Mouse (Mus musculus) hindbrain, embryonic 14.5 days (tissue): ENCODE data around the gene Rtbdn. TPM values are rescaled to one million over a fixed set of nuclear protein-coding genes. Genes with fewer than 3 reads are reported as not detected.
A peak's percentile ranks its signal among the peaks of the same experiment; 100 is the strongest.

ENCODE experiments used
- ATAC-seq: fragments of 200-750 bp; cut with Nextera tagmentation; 2 replicates; pipeline ENCODE4 v1.8.0; 2017; ENCODE audit warnings: moderate number of reproducible peaks, mild to moderate bottlenecking, moderate TSS enrichment, moderate library complexity; ENCODE audit not compliant: low FRiP score
- DNase-seq: peaks from one replicate; pipeline ENCODE4 v3.0.0-alpha.2; 2015; ENCODE audit warnings: low spot score
- H3K27ac ChIP-seq: fragments of 300-500 bp; sonication (generic); 2 replicates; pipeline ENCODE4 v1.5.1; 2014; ENCODE audit warnings: mild to moderate bottlenecking, moderate library complexity
- H3K27me3 ChIP-seq: fragments of 300-500 bp; sonication (generic); 2 replicates; pipeline ENCODE4 v1.6.1; 2014; ENCODE audit warnings: mild to moderate bottlenecking, low read length, mixed read lengths; ENCODE audit not compliant: control insufficient read depth, insufficient read depth
- H3K36me3 ChIP-seq: fragments of 300-500 bp; sonication (generic); replicated peaks from 2 replicates; pipeline ENCODE4 v1.6.1; 2014; ENCODE audit not compliant: control insufficient read depth, insufficient read depth
- H3K4me1 ChIP-seq: fragments of 300-500 bp; sonication (generic); replicated peaks from 2 replicates; pipeline ENCODE4 v1.6.1; 2014; ENCODE audit warnings: antibody characterized with exemption, low read length, mixed read lengths; ENCODE audit not compliant: control insufficient read depth, insufficient read depth
- H3K4me2 ChIP-seq: fragments of 300-500 bp; sonication (generic); replicated peaks from 2 replicates; pipeline ENCODE4 v1.6.1; 2014; ENCODE audit warnings: mild to moderate bottlenecking, moderate library complexity
- H3K4me3 ChIP-seq: fragments of 300-500 bp; sonication (generic); replicated peaks from 2 replicates; pipeline ENCODE4 v1.5.1; 2014; ENCODE audit warnings: mild to moderate bottlenecking, low read length
- H3K9ac ChIP-seq: fragments of 300-500 bp; sonication (generic); 2 replicates; pipeline ENCODE4 v1.6.1; 2014
- H3K9me3 ChIP-seq: fragments of 300-500 bp; sonication (generic); 2 replicates; pipeline ENCODE4 v1.6.1; 2016; ENCODE audit warnings: low read length; ENCODE audit not compliant: control insufficient read depth
- WGBS: fragments of 180-500 bp; shearing (Covaris S2); extraction: QIAGEN DNeasy Blood & Tissue Kit; methylation state at CpG from one replicate; pipeline ENCODE4 v1.1.7; 2014; 5-methylcytosine and 5-hydroxymethylcytosine counted together
- polyA plus RNA-seq: library from polyadenylated mRNA; unstranded; fragments of >200 nt; fragmentation: Nextera tagmentation; extraction: Ambion mirVana; gene quantifications from 2 replicates; pipeline ENCODE4 v1.2.1, GENCODE M21; 2014

Gene Rtbdn
- polyA plus RNA-seq, 1 experiment from 2014 or later, result 1.8 TPM

- peaks cover 13% of the 10 kb centered on the region for H3K27me3 ChIP-seq
- H3K36me3 ChIP-seq, result peaks cover 30% of the 10 kb centered on the region
- ATAC-seq, result peak; percentile 71
- H3K27ac ChIP-seq, result peak overlapping the region; percentile 98
- H3K9me3 ChIP-seq, result no peaks in the 10 kb centered on the region
- peak overlapping the region; percentile 90 for H3K4me2 ChIP-seq
- peak overlapping the region; percentile 81 for H3K4me3 ChIP-seq
- DNase-seq, result peak; percentile 86
- peaks cover 30% of the 10 kb centered on the region for H3K4me1 ChIP-seq
- H3K9ac ChIP-seq, result peak overlapping the region; percentile 95
- under 1% methylated on average over 15 of the region's 15 CpGs for WGBS
Measured at GRCm38 (mm10) chr8:84934860-84935259, 11.9 kb upstream of the Rtbdn start.

DNA sequence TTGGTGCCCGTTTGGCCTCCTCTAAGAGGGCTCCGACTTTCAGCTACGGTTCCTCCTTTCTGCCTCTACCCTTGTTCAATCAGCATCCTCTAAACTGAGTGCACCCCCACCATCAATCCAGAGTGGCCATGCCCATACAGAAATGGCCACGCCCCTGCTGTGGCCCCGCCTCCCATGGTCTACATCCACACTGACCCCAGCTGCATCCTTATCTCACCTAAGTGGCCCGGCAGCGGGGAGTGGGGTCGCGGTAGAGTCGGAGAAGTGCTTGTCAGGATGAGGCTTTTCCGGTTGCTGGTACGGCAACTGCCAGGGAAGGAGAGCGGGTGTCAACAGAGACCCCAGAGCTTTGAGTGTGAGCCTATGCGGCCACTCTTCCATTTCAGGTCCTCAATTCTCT, 11.3 kb upstream of the Rtbdn start:
- WGBS, result 4% methylated on average over 14 of the region's 14 CpGs
- ATAC-seq, result 0 out of 2 replicates have a peak, but pooled peaks have one; percentile 5
- no peak for DNase-seq
- Histone ChIP-seq H3K4me2 (peak overlapping the region; percentile 90), H3K9me3 (no peaks in the 10 kb centered on the region), H3K27ac (peak overlapping the region; percentile 98), H3K27me3 (peaks cover 13% of the 10 kb centered on the region), H3K4me3 (peak overlapping the region; percentile 81), H3K4me1 (peaks cover 30% of the 10 kb centered on the region), H3K9ac (peak overlapping the region; percentile 95), H3K36me3 (peaks cover 24% of the 10 kb centered on the region)

DNA sequence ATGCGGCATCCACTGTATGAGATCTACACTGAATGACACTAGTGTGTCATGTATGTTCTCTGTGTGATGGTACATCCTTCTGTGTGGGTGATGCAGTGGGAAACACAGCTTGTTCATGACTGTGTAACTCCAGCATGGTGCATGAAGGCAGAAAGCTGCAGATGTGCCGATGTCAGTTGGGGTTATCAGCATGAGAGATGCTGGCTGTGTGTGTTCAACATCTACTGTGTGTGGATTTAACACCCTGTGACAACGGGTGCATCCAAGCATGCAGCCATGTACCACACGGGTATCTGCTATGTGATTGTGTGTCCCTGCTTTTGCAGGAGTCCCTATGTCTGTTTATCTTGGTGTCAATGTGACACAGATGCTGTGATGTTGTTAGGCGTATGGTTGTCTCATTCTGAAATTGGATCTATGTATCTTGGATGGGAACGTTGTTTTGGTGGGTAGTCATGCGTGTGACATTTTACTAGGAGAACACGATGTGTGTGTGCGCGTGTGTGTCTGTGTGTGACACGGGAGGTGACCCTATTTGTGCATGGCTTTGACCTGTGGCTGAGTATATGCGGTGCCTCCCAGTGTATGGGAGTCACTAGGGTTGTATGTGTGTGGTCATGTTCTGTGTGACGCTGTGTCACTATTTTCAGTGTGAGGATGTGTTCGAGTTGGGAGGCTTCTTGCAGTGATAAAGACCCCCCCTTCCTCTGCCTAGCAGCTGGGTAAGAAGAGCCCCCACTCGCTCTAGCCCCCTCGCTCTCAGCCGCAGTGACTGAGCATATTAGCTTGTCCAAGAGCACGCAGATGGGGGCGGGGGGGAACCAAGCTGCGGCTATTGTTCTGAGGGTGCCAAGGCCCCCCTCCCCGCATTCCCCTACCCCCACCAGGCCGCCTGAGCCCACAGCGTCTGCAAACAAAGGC, 10.5 kb upstream of the Rtbdn start:
- Histone ChIP-seq H3K36me3 (peaks cover 17% of the 10 kb centered on the region; the same call in 1 of the 2 replicates), H3K4me1 (peaks cover 30% of the 10 kb centered on the region), H3K4me3 (peak overlapping the region; percentile 81), H3K9me3 (no peaks in the 10 kb centered on the region), H3K9ac (peak overlapping the region; percentile 95), H3K4me2 (peak overlapping the region; percentile 90), H3K27me3 (peaks cover 13% of the 10 kb centered on the region), H3K27ac (peak overlapping the region; percentile 98)
- 11% methylated on average over 23 of the region's 23 CpGs for WGBS
- ATAC-seq (peak; percentile 43), DNase-seq (no peak)

DNA sequence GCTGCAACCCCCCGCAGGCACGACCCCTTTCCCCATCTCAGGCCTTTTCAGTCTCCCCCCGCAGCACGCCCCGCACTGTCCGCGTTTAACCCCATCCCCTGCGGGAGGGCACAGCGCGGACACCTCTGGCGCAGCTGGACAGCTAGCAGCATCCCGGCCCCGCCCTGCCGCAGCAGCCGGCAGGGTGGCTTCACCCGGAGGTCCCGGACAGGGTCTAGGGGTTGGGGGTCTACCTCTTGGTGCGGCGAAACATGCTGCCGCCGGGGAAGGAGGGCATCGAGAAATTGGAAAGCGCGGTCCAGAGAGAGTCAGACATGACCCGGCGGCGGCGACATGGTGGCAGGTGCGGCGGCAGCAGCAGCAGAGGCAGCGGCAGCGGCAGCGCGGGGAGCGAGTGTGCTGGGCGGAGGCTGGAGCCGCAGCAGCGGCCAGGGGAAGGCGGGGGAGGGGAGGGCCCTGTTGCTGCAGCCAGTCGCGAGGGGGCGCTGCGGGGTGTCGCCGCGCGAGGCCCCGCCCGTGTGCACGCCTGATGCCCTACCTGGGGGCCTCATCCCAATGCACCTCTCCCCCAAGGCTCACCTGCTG, 9.7 kb upstream of the Rtbdn start, which contains the start of gene Mast1:
Mast1 (minus strand) TSS at position 398 of the 585 bp plus-strand sequence.
- peak within 1 kb of the TSS; percentile 98 for H3K27ac ChIP-seq
- H3K9ac ChIP-seq, result peak within 1 kb of the TSS; percentile 95
- under 1% methylated on average over 50 of the region's 50 CpGs for WGBS

GRCm38 (mm10) chr8:84937620-84938485, 8.9 kb upstream of the Rtbdn start:
- 62% methylated on average over 12 of the region's 13 CpGs for WGBS
- Histone ChIP-seq H3K36me3 (peaks cover 1% of the 10 kb centered on the region; the same call in 1 of the 2 replicates), H3K4me2 (peak overlapping the region; percentile 90), H3K27me3 (peaks cover 13% of the 10 kb centered on the region), H3K9ac (peak overlapping the region; percentile 95), H3K27ac (peak overlapping the region; percentile 98), H3K4me3 (peak overlapping the region; percentile 81), H3K4me1 (peaks cover 30% of the 10 kb centered on the region), H3K9me3 (no peaks in the 10 kb centered on the region)
- ATAC-seq (no peak), DNase-seq (no peak)

More for the DNA sequence above, 9.7 kb upstream of the Rtbdn start, which contains the start of gene Mast1:
- Histone ChIP-seq H3K4me1 (peaks cover 30% of the 10 kb centered on the region), H3K4me2 (peak within 1 kb of the TSS; percentile 90), H3K4me3 (peak within 1 kb of the TSS; percentile 81), H3K36me3 (peaks cover 9% of the 10 kb centered on the region; the same call in 1 of the 2 replicates), H3K9me3 (no peaks in the 10 kb centered on the region), H3K27me3 (peaks cover 13% of the 10 kb centered on the region)
- ATAC-seq (peak; percentile 76), DNase-seq (peak; percentile 84)

GRCm38 (mm10) chr8:84943699-84944098, 3.1 kb upstream of the Rtbdn start:
- Histone ChIP-seq H3K36me3 (no peaks in the 10 kb centered on the region), H3K27ac (no peak overlapping the region), H3K4me2 (peak overlapping the region; percentile 82), H3K4me3 (no peak overlapping the region), H3K4me1 (peaks cover 27% of the 10 kb centered on the region), H3K9ac (no peak overlapping the region), H3K9me3 (no peaks in the 10 kb centered on the region), H3K27me3 (peaks cover 48% of the 10 kb centered on the region)
- DNase-seq (no peak), ATAC-seq (no peak)
- WGBS, result 22% methylated on average over 4 of the region's 4 CpGs

- ATAC-seq (0 out of 2 replicates have a peak, but pooled peaks have one; percentile 23), DNase-seq (peak; percentile 65)
- peak overlapping the region; percentile 70 for H3K4me3 ChIP-seq
- peaks cover 27% of the 10 kb centered on the region for H3K4me1 ChIP-seq
- H3K27ac ChIP-seq, result no peak overlapping the region
- peak overlapping the region; percentile 87; the same call in 1 of the 2 replicates for H3K9ac ChIP-seq
- H3K9me3 ChIP-seq, result no peaks in the 10 kb centered on the region
- no peaks in the 10 kb centered on the region for H3K36me3 ChIP-seq
- 2% methylated on average over 26 of the region's 26 CpGs for WGBS
- H3K27me3 ChIP-seq, result peaks cover 52% of the 10 kb centered on the region
- H3K4me2 ChIP-seq, result peak overlapping the region; percentile 82
Measured at GRCm38 (mm10) chr8:84944478-84945160, 2.2 kb upstream of the Rtbdn start.

DNA sequence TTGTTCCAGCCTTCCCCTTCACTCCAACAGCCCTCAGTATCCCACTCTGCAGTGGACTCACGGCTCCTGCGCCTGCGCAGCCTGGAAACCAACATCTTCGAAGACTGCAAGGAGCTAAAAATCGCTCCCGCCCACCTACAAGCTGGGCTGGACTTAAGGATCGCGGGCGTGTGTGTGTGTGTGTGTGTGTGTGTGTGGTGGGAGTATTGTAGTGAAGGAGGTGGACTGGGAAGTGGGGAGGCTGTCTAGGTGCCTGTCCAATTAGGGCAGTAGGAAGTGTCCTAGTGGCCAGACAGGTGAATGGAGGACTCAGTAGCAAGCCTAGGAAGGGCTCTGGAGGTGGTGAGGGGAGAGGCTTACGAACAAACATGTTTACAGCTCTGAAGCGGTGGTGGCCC, 1.6 kb upstream of the Rtbdn start:
- peak; percentile 53 for DNase-seq
- peak overlapping the region; percentile 87 for H3K27ac ChIP-seq
- WGBS, result 4% methylated on average over 11 of the region's 11 CpGs
- H3K4me1 ChIP-seq, result peaks cover 27% of the 10 kb centered on the region
- peak overlapping the region; percentile 82 for H3K4me2 ChIP-seq
- H3K9me3 ChIP-seq, result no peaks in the 10 kb centered on the region
- H3K4me3 ChIP-seq, result peak overlapping the region; percentile 70
- no peaks in the 10 kb centered on the region for H3K36me3 ChIP-seq
- peaks cover 57% of the 10 kb centered on the region for H3K27me3 ChIP-seq
- H3K9ac ChIP-seq, result peak overlapping the region; percentile 87
- ATAC-seq, result peak; percentile 58
